ENCODE assay signal across 30 mouse cellular contexts in genomic region chr5:30276361-30276760, GRCm38 (mm10). TPM values are rescaled to one million over a fixed set of nuclear protein-coding genes. Genes with fewer than 3 reads are reported as not detected.
A peak's percentile ranks its signal among the peaks of the same experiment; 100 is the strongest.
DNase-seq lines count a peak whose midpoint lies in the region; ATAC-seq lines count a peak whose summit lies in the region.
"Had no signal": no experiment of that assay in that cellular context is flagged by ENCODE, and none has a peak within 500 bp of the region (broad histone marks: within the 10 kb centered on the region; RNA-seq: fewer than 3 reads in every experiment).

No protein-coding gene starts in this region.

- DNase-seq in cerebellum, adult 11 months: peak; percentile 11
- DNase-seq in cerebellum, adult 11-12 months: no peak
- peak; percentile 10 to 15 for DNase-seq in left cerebral cortex, postnatal 14 days (ENCODE audit: low spot score in 2 of 2)
- DNase-seq in left cerebral cortex, postnatal 4 days: no peak
- DNase-seq in telencephalon, adult 2 months (ENCODE audit: low read depth, low spot score): peak; percentile 13
- peak; percentile 30 for DNase-seq in thymus, postnatal 25 days
- DNase-seq in ovary, adult 18-20 months (ENCODE audit: low spot score): no peak
- no peak for DNase-seq in midbrain, embryonic 14.5 days
- DNase-seq: adrenal gland, postnatal 14 days; forebrain, postnatal 0 days; kidney, adult 18-20 months; kidney, postnatal 25 days; lung, adult 2 months; lung, postnatal 10 days; spleen, adult 18-20 months had no signal

- no peak overlapping the region for H3K4me2 ChIP-seq in midbrain, embryonic 14.5 days (ENCODE audit: low read length)
- H3K4me2 ChIP-seq: forebrain, embryonic 12.5 days; heart, embryonic 15.5 days; kidney, embryonic 15.5 days; limb, embryonic 15.5 days; midbrain, embryonic 15.5 days; neural tube, embryonic 15.5 days had no signal

- ATAC-seq in midbrain, embryonic 14.5 days (ENCODE audit: low FRiP score, low TSS enrichment): no peak
- ATAC-seq: forebrain, postnatal 0 days; hindbrain, embryonic 16.5 days; midbrain, embryonic 15.5 days had no signal

- no peaks in the 10 kb centered on the region for H3K36me3 ChIP-seq in midbrain, embryonic 14.5 days (ENCODE audit: control insufficient read depth, insufficient read depth, low read length)
- H3K36me3 ChIP-seq: forebrain, embryonic 12.5 days; heart, embryonic 10.5 days; heart, embryonic 15.5 days; kidney, embryonic 15.5 days; limb, embryonic 10.5 days; limb, embryonic 15.5 days; midbrain, embryonic 15.5 days; neural tube, embryonic 15.5 days had no signal

- no peak overlapping the region for H3K27ac ChIP-seq in midbrain, embryonic 14.5 days (replicated peaks; ENCODE audit: low read depth, low read length)
- H3K27ac ChIP-seq: forebrain, embryonic 12.5 days; heart, embryonic 10.5 days; heart, embryonic 15.5 days; kidney, embryonic 15.5 days; limb, embryonic 10.5 days; limb, embryonic 15.5 days; liver, embryonic 14.5 days; midbrain, embryonic 15.5 days; neural tube, embryonic 15.5 days had no signal

- no peak overlapping the region for H3K9ac ChIP-seq in midbrain, embryonic 14.5 days (replicated peaks; ENCODE audit: low read length)
- H3K9ac ChIP-seq: forebrain, embryonic 12.5 days; forebrain, postnatal 0 days; heart, embryonic 15.5 days; kidney, embryonic 15.5 days; limb, embryonic 15.5 days; liver, embryonic 14.5 days; midbrain, embryonic 15.5 days; neural tube, embryonic 15.5 days had no signal

- intact Hi-C loops in left cerebral cortex, postnatal 14 days (cut with DNase I): no loop called here
- intact Hi-C loops in left cerebral cortex, postnatal 4 days (cut with DNase I): no loop called here

- H3K27me3 ChIP-seq in midbrain, embryonic 14.5 days (ENCODE audit: control insufficient read depth, insufficient read depth, low read length): no peaks in the 10 kb centered on the region
- H3K27me3 ChIP-seq: CH12.LX; forebrain, embryonic 12.5 days; heart, embryonic 15.5 days; kidney, embryonic 15.5 days; limb, embryonic 15.5 days; midbrain, embryonic 15.5 days; neural tube, embryonic 15.5 days had no signal

- H3K4me3 ChIP-seq in midbrain, embryonic 14.5 days (replicated peaks; ENCODE audit: low read depth, low read length): no peak overlapping the region
- H3K4me3 ChIP-seq: erythroblast, embryonic 14.5 days; forebrain, embryonic 12.5 days; heart, embryonic 10.5 days; heart, embryonic 15.5 days; kidney, embryonic 15.5 days; limb, embryonic 10.5 days; limb, embryonic 15.5 days; midbrain, embryonic 15.5 days; neural tube, embryonic 15.5 days had no signal

- no peaks in the 10 kb centered on the region for H3K4me1 ChIP-seq in midbrain, embryonic 14.5 days (ENCODE audit: control insufficient read depth, insufficient read depth, low read length)

- no peaks in the 10 kb centered on the region for H3K9me3 ChIP-seq in midbrain, embryonic 14.5 days (ENCODE audit: control insufficient read depth, low read length)
- H3K9me3 ChIP-seq: forebrain, embryonic 12.5 days; heart, embryonic 10.5 days; heart, embryonic 15.5 days; kidney, embryonic 15.5 days; limb, embryonic 10.5 days; limb, embryonic 15.5 days; midbrain, embryonic 15.5 days; neural tube, embryonic 15.5 days had no signal

- 89% methylated on average over 2 of the region's 2 CpGs for WGBS in midbrain, embryonic 14.5 days

RNA-seq across cellular contexts. Expression of gene Drc1, which starts 4.8 kb away (rescaled TPM):
- total RNA-seq in left cerebral cortex, postnatal 14 days (2021): 10 to 100 TPM; 14.9 to 18.2 TPM
- 10 to 100 TPM; 12.6 to 14.6 TPM for total RNA-seq in left cerebral cortex, postnatal 4 days (2021)
- 3.4 and 4.3 TPM in 2 replicates for polyA plus RNA-seq in midbrain, embryonic 14.5 days (2014; fragmentation: Nextera tagmentation; extraction: Ambion mirVana)
- total RNA-seq: gastrocnemius, adult 8-10 months; granulocyte monocyte progenitor cell, adult 5-6 weeks; heart, postnatal 25 days had no signal
- polyA plus RNA-seq: erythroblast, embryonic 14.5 days had no signal

RNA-seq across cellular contexts. Expression of gene Selenoi, which starts 44.0 kb away (rescaled TPM):
- 10 to 100 TPM; 47.6 to 56.7 TPM for total RNA-seq in left cerebral cortex, postnatal 14 days (2021)
- total RNA-seq in left cerebral cortex, postnatal 4 days (2021): 10 to 100 TPM; 67.2 to 78.6 TPM
- 36.2 and 47.0 TPM in 2 replicates for polyA plus RNA-seq in midbrain, embryonic 14.5 days (2014; fragmentation: Nextera tagmentation; extraction: Ambion mirVana)

Comparison
In these comparisons a context has a peak if more than half of its experiments do, and no peak if none do; other contexts are left out.
1. DNase-seq: peak in cerebellum, adult 11 months (single experiment), left cerebral cortex, postnatal 14 days (2 of 2), telencephalon, adult 2 months (single experiment) and thymus, postnatal 25 days (single experiment); none in cerebellum, adult 11-12 months (single experiment), left cerebral cortex, postnatal 4 days (single experiment), ovary, adult 18-20 months (single experiment) and midbrain, embryonic 14.5 days (single experiment).